Mouse (Mus musculus): ENCODE measurements at regions not wholly inside any gene's neighbourhood (a gene's known extent, or its start where the extent isn't known, plus 50 kb on each side); places are given as distances from the start of the nearest gene placed in this dataset.

DNA sequence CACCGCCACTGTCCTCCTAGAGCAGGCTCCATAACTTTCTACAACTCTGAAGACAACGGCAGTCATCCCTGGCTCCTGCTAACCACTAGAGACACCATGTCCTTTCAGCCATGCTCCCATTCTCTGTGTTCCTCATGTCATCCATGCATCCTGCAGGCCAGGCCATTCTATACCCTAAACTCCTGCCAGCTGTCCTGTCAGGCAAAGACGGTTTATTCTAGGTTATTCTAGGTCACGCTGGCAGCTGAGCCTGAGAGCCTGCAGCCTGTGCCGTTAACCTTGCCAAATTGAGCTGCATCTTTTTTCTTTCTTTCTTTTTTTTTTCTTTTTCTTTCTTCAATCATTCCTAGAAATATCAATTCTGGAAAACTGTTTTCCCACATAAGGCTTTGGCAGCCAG is 406.0 kb upstream of the Acvr2a start:
- DNase-seq (ENCODE audit: low spot score), result no peak

- DNase-seq (ENCODE audit: low spot score), result no peak
These were observed 404.0 kb upstream of the Acvr2a start for GRCm38 (mm10) chr2:48409876-48410275.

GRCm38 (mm10) chr2:48411392-48411791 is 402.5 kb upstream of the Acvr2a start:
- DNase-seq (ENCODE audit: low spot score), result no peak

- DNase-seq (ENCODE audit: low spot score), result peak; percentile 75
These were observed 401.0 kb upstream of the Acvr2a start for GRCm38 (mm10) chr2:48412683-48413440.

GRCm38 (mm10) chr2:48414596-48415481 is 399.1 kb upstream of the Acvr2a start:
- DNase-seq (ENCODE audit: low spot score), result no peak

DNA sequence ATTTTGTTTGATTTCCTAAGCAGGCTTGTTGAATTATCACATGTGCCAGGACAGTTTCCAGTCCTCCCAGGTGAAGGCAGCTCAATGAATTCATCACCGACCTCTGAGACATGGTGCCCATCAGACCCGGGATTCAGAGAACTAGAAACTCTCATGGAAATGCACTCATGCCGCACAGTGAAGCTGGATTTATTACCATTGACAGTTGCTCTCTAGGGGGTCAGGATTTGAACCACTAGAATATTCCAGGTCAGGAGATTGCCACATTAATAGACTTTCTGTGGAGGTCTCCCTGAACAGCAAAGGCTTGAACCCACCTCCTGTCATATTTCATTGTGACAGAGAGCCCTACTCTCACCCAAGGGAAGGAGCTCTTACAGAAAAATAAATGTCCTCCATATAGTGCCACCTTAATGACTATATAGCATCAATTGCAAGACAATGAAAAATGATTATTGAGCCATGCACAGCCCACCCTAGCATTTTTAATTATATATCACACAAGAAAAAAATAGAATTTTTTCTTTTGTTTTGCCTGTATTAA is 397.6 kb upstream of the Acvr2a start:
- DNase-seq (ENCODE audit: low spot score), result no peak

- no peak for DNase-seq (ENCODE audit: low spot score)
These were observed 396.8 kb upstream of the Acvr2a start for GRCm38 (mm10) chr2:48417000-48417596.

DNA sequence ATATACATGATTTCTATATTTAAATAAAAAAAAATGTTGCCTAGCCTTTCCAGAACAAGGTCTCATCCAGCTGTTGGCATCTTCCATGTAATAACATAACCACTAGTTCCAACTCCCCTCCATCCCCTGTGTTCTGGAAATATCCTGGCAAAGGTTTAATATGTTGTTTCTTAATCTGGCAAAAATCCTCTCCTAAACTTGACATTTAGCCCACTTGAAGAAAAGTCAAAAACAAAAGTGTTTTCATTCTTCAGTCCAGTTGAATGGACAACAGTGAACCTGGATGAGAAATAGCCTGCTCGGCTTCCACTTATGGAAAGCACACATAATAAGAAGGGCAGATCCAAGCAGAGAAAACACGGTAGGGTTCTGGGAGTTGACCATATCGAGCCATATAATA is 393.1 kb upstream of the Acvr2a start:
- DNase-seq (ENCODE audit: low spot score), result no peak

DNA sequence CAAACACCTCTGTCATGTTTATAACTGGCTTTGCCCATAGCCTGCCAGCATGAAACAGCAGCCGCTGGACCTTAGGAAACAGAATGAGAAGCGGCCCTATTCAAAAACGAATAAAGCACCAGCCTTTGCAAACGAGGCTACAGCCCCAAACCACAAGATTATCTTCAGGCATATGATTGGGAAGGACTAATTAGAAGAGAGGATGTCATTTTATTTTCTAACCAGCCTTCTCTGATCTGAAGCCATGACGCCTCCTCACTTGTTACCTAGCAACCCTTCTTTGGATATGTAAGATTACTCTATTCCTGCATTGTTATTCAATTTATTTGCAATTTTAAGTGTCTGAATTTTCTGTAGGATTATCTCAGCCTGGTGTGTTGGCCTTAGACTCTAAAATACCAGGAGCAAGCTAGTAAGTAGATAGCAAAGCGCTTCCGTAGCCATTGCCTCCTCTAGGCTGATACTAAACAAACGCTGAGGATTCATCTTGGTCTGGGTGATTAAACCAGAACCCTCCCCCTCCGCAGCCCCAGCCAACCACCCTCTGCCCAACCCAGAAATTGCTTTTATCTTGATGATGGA is 390.0 kb upstream of the Acvr2a start:
- no peak for DNase-seq (ENCODE audit: low spot score)

- DNase-seq (ENCODE audit: low spot score), result no peak
These were observed 389.3 kb upstream of the Acvr2a start for GRCm38 (mm10) chr2:48424562-48424961.

DNA sequence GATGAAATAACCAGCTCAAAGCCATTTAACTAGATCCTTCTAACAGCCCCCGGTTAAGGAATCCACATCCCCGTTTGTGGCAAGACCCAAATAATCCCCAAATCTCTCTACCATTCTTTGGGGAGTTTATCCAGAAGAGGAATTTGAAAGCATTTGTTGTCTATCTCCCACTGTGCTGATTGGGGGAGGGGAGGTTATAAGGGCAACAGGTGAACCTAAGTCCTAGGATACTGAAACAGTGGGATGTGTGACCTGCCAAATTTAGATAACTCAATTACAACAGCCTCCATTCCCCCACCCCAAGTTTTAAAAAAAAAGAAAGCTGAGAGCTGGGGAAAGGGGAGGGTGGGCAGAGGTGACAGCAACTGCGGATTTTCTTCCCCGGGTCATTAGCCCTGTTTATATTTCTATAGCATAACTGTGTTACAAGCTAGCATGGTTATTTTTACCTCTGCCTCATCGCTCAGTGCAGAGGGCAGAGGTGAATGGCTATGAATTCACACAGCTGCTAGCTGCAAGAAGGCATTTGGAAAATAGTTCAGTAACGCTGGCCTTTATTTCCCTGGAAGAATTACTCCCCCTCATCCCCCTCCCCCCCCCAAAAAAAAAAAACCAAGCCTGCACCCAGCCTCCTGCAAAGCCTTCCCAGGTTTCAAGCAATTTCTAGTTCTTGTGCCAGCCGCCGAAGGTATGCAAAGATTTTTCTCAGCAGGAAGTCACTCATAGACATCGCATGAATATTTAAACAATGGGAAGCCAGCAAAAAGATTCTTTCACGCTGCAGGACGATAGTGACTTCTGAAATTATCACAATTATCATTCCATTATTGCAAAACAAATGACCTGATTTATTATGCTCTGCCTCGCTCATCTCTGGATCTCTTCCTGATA is 388.5 kb upstream of the Acvr2a start:
- DNase-seq (ENCODE audit: low spot score), result no peak

- no peak for DNase-seq (ENCODE audit: low spot score)
These were observed 381.4 kb upstream of the Acvr2a start for GRCm38 (mm10) chr2:48432545-48432944.

GRCm38 (mm10) chr2:48441296-48441990 is 372.5 kb upstream of the Acvr2a start:
- peak; percentile 41 for DNase-seq (ENCODE audit: low spot score)

GRCm38 (mm10) chr2:48441991-48442544 is 371.8 kb upstream of the Acvr2a start:
- DNase-seq (ENCODE audit: low spot score), result no peak

DNA sequence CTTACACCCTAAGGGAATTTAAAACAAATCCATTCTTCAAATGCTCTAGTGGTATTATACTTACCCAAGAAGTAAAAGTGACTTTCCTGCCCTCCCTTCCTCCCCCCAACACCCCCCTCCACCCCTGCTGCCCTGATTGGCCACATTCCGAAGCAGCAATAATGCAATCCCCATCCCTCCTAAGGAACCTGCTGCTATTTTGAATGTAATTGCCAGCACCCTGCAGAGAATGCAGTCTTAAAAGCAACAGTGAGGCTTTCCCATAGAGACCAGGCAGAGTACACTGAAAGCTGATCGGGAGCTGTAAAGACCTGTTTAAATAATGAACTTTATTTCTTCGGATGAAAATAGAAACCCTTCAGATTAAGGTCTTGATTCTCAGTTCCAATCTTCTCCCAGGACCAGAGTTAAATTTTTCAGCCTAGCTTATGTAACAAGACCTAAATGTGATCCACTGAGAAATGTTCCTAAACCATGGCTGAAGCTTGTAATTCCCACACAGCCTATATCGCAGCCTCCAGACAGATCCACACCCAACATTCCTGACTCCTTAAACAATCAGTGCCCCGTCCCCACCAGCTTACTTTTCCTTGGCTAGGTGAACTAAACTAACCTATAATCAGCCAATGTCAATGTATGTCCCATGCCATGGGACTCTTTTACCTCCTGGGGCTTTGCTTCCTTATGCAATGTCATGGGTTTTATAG is 367.9 kb upstream of the Acvr2a start:
- DNase-seq (ENCODE audit: low spot score), result no peak

GRCm38 (mm10) chr2:48446617-48447016 is 367.3 kb upstream of the Acvr2a start:
- DNase-seq (ENCODE audit: low spot score), result no peak

GRCm38 (mm10) chr2:48449165-48449842 is 364.6 kb upstream of the Acvr2a start:
- peak; percentile 7 for DNase-seq (ENCODE audit: low spot score)

DNA sequence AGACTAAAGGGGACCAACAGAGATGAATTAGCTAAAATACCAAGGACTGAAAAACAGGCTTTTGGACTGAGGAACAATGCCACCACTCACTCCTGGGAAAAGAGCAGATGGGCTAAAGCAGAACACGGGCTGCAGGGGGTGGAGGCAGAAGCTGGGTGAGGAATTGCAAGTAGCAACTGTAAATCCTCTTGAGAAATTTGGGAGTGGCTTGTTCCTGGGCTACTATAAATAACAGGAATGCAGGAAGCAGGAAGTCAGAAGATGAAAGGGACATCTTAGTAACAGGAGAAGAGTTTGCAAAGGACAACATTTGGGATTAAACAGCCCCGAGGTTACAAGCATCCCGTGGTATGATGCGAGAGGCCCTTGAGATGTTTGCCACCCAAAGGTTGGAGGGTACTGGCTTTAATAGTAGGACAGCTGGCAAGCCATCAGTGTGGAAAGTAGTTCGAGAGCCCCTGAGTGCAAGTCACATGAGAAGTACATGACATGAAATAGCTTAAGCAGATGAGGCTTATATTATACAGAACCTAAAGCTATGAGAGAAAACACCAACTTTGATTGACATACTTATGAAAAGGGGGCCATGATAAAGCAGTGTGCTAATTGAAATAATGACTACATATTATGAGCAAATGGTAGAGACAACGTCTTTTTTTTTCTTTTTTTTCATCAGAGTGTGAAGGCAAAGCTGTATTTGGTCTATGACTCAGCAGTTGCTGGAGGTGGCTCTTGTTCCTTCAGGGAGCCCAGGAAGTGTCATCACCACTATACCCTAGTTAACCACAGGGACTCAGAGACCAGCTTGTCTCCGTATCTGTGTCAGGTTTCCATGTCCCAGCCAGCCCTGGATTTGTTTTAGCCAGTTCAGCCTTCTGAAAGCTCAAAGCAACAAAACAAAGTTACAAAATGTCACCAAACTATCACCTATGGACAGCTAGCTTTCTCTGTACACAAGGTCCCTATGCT is 357.6 kb upstream of the Acvr2a start:
- peak; percentile 49 for DNase-seq (ENCODE audit: low spot score)

Measured in lung, postnatal 25 days (tissue).